Mouse (Mus musculus) ES-Bruce4 (cell line): ENCODE measurements at regions not wholly inside any gene's neighbourhood (a gene's known extent, or its start where the extent isn't known, plus 50 kb on each side); places are given as distances from the start of the nearest gene placed in this dataset.

ENCODE experiments used
- H3K27ac ChIP-seq: 2 replicates; pipeline ENCODE4 v1.5.1; 2012; ENCODE audit warnings: low read length, inconsistent platforms; ENCODE audit not compliant: insufficient read depth
- H3K27me3 ChIP-seq: 2 replicates; pipeline ENCODE4 v1.6.1; 2012; ENCODE audit warnings: mild to moderate bottlenecking, low read length, inconsistent platforms; ENCODE audit not compliant: control insufficient read depth, poor library complexity, insufficient read depth, severe bottlenecking
- H3K36me3 ChIP-seq: 2 replicates; pipeline ENCODE4 v1.6.1; 2012; ENCODE audit warnings: inconsistent platforms, mild to moderate bottlenecking, low read length, moderate library complexity; ENCODE audit not compliant: control insufficient read depth, poor library complexity, insufficient read depth, severe bottlenecking
- H3K4me1 ChIP-seq: one replicate; pipeline ENCODE4 v1.8.1; 2011; ENCODE audit warnings: low read length; ENCODE audit not compliant: control insufficient read depth, insufficient read depth
- H3K4me3 ChIP-seq: 2 replicates; pipeline ENCODE4 v1.5.1; 2011; ENCODE audit warnings: low read depth, mild to moderate bottlenecking, low read length
- H3K9ac ChIP-seq: 2 replicates; pipeline ENCODE4 v1.6.1; 2012; ENCODE audit warnings: low read depth, mild to moderate bottlenecking, inconsistent platforms; ENCODE audit not compliant: poor library complexity, severe bottlenecking
- H3K9me3 ChIP-seq: replicated peaks from 2 replicates; pipeline ENCODE4 v1.6.1; 2012; ENCODE audit warnings: mild to moderate bottlenecking, low read length, inconsistent platforms; ENCODE audit not compliant: control insufficient read depth, poor library complexity, insufficient read depth, severe bottlenecking
- CTCF ChIP-seq: IDR thresholded peaks from one replicate; pipeline ENCODE4 v1.8.1; 2011; ENCODE audit warnings: low read depth, low read length
- EP300 ChIP-seq: IDR thresholded peaks from 2 replicates; pipeline ENCODE4 v1.6.1; 2011; ENCODE audit warnings: low read depth, low read length; ENCODE audit not compliant: insufficient read depth
- POLR2A ChIP-seq: IDR thresholded peaks from one replicate; pipeline ENCODE4 v1.8.1; 2011; ENCODE audit warnings: low read length; ENCODE audit not compliant: insufficient read depth

GRCm38 (mm10) chr2:108770383-108770782 lies 510.2 kb upstream of the Kif18a start:
- Histone ChIP-seq H3K27ac (no peak overlapping the region), H3K9ac (no peak overlapping the region), H3K36me3 (no peaks in the 10 kb centered on the region), H3K27me3 (no peaks in the 10 kb centered on the region), H3K4me3 (no peak overlapping the region), H3K9me3 (no peaks in the 10 kb centered on the region), H3K4me1 (no peaks in the 10 kb centered on the region)
- TF ChIP-seq EP300 (no peak), POLR2A (no peak), CTCF (no peak)

GRCm38 (mm10) chr2:108783457-108783856 lies 497.1 kb upstream of the Kif18a start:
- H3K9ac ChIP-seq = no peak overlapping the region
- no peak for TF ChIP-seq POLR2A
- no peak for TF ChIP-seq EP300
- no peak for TF ChIP-seq CTCF

GRCm38 (mm10) chr2:108785161-108785957 lies 495.2 kb upstream of the Kif18a start:
- TF ChIP-seq EP300 (no peak), CTCF (no peak), POLR2A (no peak)
- Histone ChIP-seq H3K9me3 (no peaks in the 10 kb centered on the region), H3K27me3 (no peaks in the 10 kb centered on the region; the same call in 1 of the 2 replicates), H3K36me3 (no peaks in the 10 kb centered on the region), H3K4me3 (no peak overlapping the region), H3K9ac (no peak overlapping the region), H3K4me1 (no peaks in the 10 kb centered on the region), H3K27ac (no peak overlapping the region)

More at GRCm38 (mm10) chr2:108783457-108783856, 497.1 kb upstream of the Kif18a start:
- Histone ChIP-seq H3K9me3 (no peaks in the 10 kb centered on the region), H3K27ac (no peak overlapping the region), H3K4me3 (no peak overlapping the region), H3K27me3 (no peaks in the 10 kb centered on the region; the same call in 1 of the 2 replicates), H3K36me3 (no peaks in the 10 kb centered on the region), H3K4me1 (no peaks in the 10 kb centered on the region)

- no peak for TF ChIP-seq EP300
- TF ChIP-seq POLR2A = no peak
- no peak for TF ChIP-seq CTCF
- H3K9ac ChIP-seq = no peak overlapping the region
These were observed 491.4 kb upstream of the Kif18a start for GRCm38 (mm10) chr2:108789166-108789565.

GRCm38 (mm10) chr2:108795145-108795544 lies 485.4 kb upstream of the Kif18a start:
- H3K27me3 ChIP-seq = no peaks in the 10 kb centered on the region
- TF ChIP-seq EP300 (no peak), CTCF (no peak), POLR2A (no peak)
- no peaks in the 10 kb centered on the region for H3K36me3 ChIP-seq
- no peak overlapping the region for H3K9ac ChIP-seq
- H3K4me3 ChIP-seq = no peak overlapping the region
- H3K27ac ChIP-seq = no peak overlapping the region
- H3K9me3 ChIP-seq = no peaks in the 10 kb centered on the region
- no peaks in the 10 kb centered on the region for H3K4me1 ChIP-seq

More at GRCm38 (mm10) chr2:108789166-108789565, 491.4 kb upstream of the Kif18a start:
- H3K27ac ChIP-seq = no peak overlapping the region
- H3K4me3 ChIP-seq = no peak overlapping the region
- no peaks in the 10 kb centered on the region for H3K36me3 ChIP-seq
- H3K27me3 ChIP-seq = no peaks in the 10 kb centered on the region; the same call in 1 of the 2 replicates
- no peaks in the 10 kb centered on the region for H3K9me3 ChIP-seq
- H3K4me1 ChIP-seq = no peaks in the 10 kb centered on the region
